Mouse (Mus musculus): ENCODE data around the gene Mmd.

DNA sequence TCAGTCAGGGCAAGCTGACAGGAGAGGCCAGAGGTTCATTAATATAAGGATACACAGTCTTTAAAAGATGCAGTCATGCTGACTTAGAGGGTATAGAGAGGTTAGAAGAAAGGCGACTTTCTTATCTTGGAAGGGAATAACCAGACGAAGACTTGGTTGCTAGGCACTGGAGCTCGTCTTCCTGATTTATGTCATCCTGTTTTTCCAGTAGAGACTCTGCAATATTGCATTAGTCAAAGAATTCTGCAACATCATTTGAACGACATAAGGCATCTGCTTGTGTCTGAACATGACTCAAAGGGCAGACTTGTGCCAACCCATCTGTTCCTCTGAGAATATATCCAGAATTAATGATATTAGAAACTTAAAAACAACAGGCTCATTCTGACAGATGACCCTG is 16.6 kb upstream of the Mmd start:
- TF ChIP-seq CTCF (IDR thresholded peaks at IDR 0.05; ENCODE audit: low read depth) (no peak), EP300 (optimal IDR thresholded peaks at IDR 0.05) (no peak)

Measured in stomach, postnatal 0 days (tissue).